Mouse (Mus musculus) E14TG2a.4 (cell line): ENCODE measurements at regions not wholly inside any gene's neighbourhood (a gene's known extent, or its start where the extent isn't known, plus 50 kb on each side); places are given as distances from the start of the nearest gene placed in this dataset.

Source experiments
- CTCF ChIP-seq: conservative IDR thresholded peaks from 2 replicates; pipeline ENCODE4 v1.5.1; 2014; ENCODE audit warnings: low read length
- NANOG ChIP-seq: IDR thresholded peaks from 2 replicates; pipeline ENCODE4 v1.6.1; 2014; ENCODE audit warnings: borderline replicate concordance, low read length, mixed read lengths
- POU5F1 ChIP-seq: IDR thresholded peaks from 2 replicates; pipeline ENCODE4 v1.6.1; 2014; ENCODE audit warnings: low read length, borderline replicate concordance

- TF ChIP-seq CTCF (no peak), NANOG (no peak), POU5F1 (no peak)
These were observed 249.3 kb downstream of the Gm19410 start for GRCm38 (mm10) chr8:36014862-36015261.
